Mouse (Mus musculus) liver, embryonic 12.5 days (tissue): ENCODE data around the gene Fam71f1. TPM values are rescaled to one million over a fixed set of nuclear protein-coding genes. Genes with fewer than 3 reads are reported as not detected.
"Not testable (repeated sequence)": the region's sequence is repeated elsewhere in the genome, so short reads cannot be mapped to it uniquely, and the experiment has no call there.

ENCODE experiments used
- ATAC-seq: fragments of 200-750 bp; cut with Nextera tagmentation; 2 replicates; pipeline ENCODE4 v1.8.0; 2017; ENCODE audit warnings: moderate number of reproducible peaks, mild to moderate bottlenecking, moderate library complexity
- H3K27ac ChIP-seq: fragments of 300-500 bp; sonication (generic); 2 replicates; pipeline ENCODE4 v1.5.1; 2016; ENCODE audit warnings: mild to moderate bottlenecking
- H3K27me3 ChIP-seq: fragments of 300-500 bp; sonication (generic); replicated peaks from 2 replicates; pipeline ENCODE4 v1.6.1; 2016; ENCODE audit warnings: mild to moderate bottlenecking, moderate library complexity
- H3K36me3 ChIP-seq: fragments of 300-500 bp; sonication (generic); 2 replicates; pipeline ENCODE4 v1.6.1; 2016; ENCODE audit warnings: mild to moderate bottlenecking, moderate library complexity
- H3K4me1 ChIP-seq: fragments of 300-500 bp; sonication (generic); 2 replicates; pipeline ENCODE4 v1.6.1; 2016
- H3K4me2 ChIP-seq: fragments of 300-500 bp; sonication (generic); 2 replicates; pipeline ENCODE4 v1.6.1; 2016; ENCODE audit warnings: mild to moderate bottlenecking, moderate library complexity
- H3K4me3 ChIP-seq: fragments of 300-500 bp; sonication (generic); 2 replicates; pipeline ENCODE4 v1.5.1; 2016; ENCODE audit warnings: mild to moderate bottlenecking, moderate library complexity
- H3K9ac ChIP-seq: fragments of 300-500 bp; sonication (generic); 2 replicates; pipeline ENCODE4 v1.6.1; 2016; ENCODE audit warnings: mild to moderate bottlenecking, moderate library complexity
- H3K9me3 ChIP-seq: fragments of 300-500 bp; sonication (generic); replicated peaks from 2 replicates; pipeline ENCODE4 v1.6.1; 2016; ENCODE audit warnings: mild to moderate bottlenecking, moderate library complexity
- WGBS: fragments of 180-500 bp; shearing (Covaris S2); methylation state at CpG from one replicate; pipeline ENCODE4 v1.1.7; 2016; ENCODE audit not compliant: insufficient replicate concordance; 5-methylcytosine and 5-hydroxymethylcytosine counted together
- polyA plus RNA-seq: library from polyadenylated mRNA; unstranded; fragments of >200 nt; fragmentation: Nextera tagmentation; extraction: Ambion mirVana; gene quantifications from 2 replicates; pipeline ENCODE4 v1.2.1, GENCODE M21; 2016

Gene Fam71f1
- polyA plus RNA-seq, 1 experiment from 2014 or later = not detected

DNA sequence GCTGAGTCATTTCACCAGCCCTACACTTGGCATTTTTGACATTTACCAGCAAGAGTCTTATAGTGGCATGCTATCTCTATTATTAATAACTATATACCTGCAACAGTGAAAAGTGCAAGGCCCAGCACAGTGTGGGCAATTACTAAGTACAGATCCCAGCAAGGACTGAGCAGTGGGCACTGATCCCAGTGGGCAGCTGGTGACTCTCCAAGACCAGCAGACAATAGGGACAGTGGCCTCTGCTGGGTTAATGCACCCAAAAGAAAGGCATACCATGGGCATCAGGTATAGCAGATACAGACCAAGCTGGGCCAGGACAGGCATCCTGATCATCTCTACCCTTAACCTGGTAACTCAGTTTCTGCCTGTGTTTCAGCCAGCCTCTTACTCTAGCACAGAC is 15.7 kb upstream of the Fam71f1 start:
- Histone ChIP-seq H3K4me2 (no peak overlapping the region), H3K36me3 (no peaks in the 10 kb centered on the region), H3K4me1 (no peaks in the 10 kb centered on the region), H3K27ac (no peak overlapping the region), H3K4me3 (no peak overlapping the region), H3K9me3 (no peaks in the 10 kb centered on the region), H3K9ac (no peak overlapping the region), H3K27me3 (no peaks in the 10 kb centered on the region; the same call in 1 of the 2 replicates)
- no peak for ATAC-seq

DNA sequence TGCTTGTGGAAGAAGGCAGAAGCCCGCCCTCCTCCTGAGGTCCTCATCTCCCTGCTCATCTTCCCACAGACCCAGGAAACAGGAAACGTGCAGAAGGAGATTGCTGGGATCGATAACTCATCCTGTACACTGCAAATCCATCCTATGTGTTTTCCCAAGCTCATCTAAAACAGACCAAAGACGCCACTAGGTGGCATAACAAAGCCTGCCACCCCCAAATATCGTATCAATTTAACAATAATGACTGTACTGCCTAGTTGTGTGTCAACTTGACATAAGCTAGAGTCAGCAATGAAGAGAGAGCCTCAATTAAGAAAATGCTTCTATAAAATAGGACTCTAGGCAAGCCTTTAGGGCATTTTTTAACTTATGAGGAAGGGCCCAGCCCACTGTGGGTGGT is 15.2 kb upstream of the Fam71f1 start:
- H3K4me3 ChIP-seq = no peak overlapping the region
- ATAC-seq = no peak
- H3K36me3 ChIP-seq = no peaks in the 10 kb centered on the region
- H3K9me3 ChIP-seq = no peaks in the 10 kb centered on the region
- H3K4me2 ChIP-seq = no peak overlapping the region
- WGBS = 30% methylated on average over 5 of the region's 5 CpGs
- no peak overlapping the region for H3K9ac ChIP-seq
- H3K4me1 ChIP-seq = no peaks in the 10 kb centered on the region
- no peaks in the 10 kb centered on the region; the same call in 1 of the 2 replicates for H3K27me3 ChIP-seq
- no peak overlapping the region for H3K27ac ChIP-seq

DNA sequence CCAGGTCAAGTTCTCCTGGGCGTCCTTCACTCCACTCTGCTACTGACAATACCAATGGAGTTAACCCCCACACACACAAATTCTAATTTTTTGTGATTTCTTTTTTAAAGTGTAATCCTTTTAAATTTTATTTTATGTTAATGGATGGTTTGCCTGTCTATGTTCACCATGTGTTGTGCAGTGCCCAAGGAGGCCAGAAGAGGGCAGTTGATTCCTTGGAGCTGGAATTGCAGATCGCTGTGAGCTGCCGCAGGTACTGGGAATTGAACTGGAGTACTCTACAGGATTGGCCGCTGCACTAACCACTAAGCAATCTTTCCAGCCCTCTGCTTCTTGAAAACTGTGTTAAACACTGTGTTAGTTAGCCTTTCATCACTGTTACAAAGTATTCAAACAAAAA is 13.5 kb upstream of the Fam71f1 start:
- no peak overlapping the region for H3K4me3 ChIP-seq
- no peaks in the 10 kb centered on the region for H3K9me3 ChIP-seq
- ATAC-seq = no peak
- no peaks in the 10 kb centered on the region; the same call in 1 of the 2 replicates for H3K27me3 ChIP-seq
- WGBS = 75% methylated on average over 4 of the region's 4 CpGs
- H3K4me2 ChIP-seq = no peak overlapping the region
- H3K9ac ChIP-seq = no peak overlapping the region
- H3K36me3 ChIP-seq = no peaks in the 10 kb centered on the region
- H3K27ac ChIP-seq = no peak overlapping the region
- H3K4me1 ChIP-seq = no peaks in the 10 kb centered on the region

DNA sequence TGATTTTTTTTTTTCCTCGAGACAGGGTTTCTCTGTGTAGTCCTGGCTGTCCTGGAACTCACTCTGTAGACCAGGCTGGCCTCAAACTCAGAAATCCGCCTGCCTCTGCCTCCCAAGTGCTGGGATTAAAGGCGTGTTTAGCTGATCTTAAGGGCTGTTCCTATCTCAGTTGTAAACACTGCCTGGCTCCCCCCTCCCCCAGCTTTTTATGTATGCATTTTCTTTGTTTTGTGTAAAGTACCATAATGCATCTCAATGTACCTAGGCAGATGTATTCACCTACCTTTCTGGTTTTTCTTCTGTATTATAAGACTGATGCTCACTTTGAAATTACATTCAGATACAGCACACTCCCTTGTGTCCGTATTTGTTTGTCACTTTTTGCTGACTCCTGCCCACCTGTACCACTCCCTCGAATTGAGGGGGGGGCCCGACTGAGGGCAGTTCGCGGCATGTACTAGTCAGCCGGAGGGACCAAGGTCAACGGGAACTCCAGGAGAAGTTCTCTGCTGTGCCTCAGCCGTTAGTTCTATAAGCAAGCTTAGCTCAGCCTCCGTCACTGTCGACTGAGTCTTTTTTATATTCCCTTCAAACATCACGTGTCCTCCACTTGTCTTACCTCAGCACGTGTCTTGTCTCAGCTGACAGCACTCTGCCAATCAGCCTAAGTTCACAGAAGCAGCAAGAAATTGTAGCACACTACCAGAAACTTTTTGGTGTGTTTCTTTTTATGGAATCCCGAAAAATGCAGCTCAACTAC is 9.9 kb upstream of the Fam71f1 start:
- H3K27ac ChIP-seq = no peak overlapping the region
- no peak overlapping the region for H3K4me2 ChIP-seq
- H3K4me1 ChIP-seq = no peaks in the 10 kb centered on the region
- H3K36me3 ChIP-seq = no peaks in the 10 kb centered on the region
- H3K9ac ChIP-seq = no peak overlapping the region
- H3K27me3 ChIP-seq = no peaks in the 10 kb centered on the region; the same call in 1 of the 2 replicates
- whole genome bisulfite sequencing = 76% methylated on average over 16 of the region's 16 CpGs
- no peak for ATAC-seq
- no peak overlapping the region for H3K4me3 ChIP-seq
- H3K9me3 ChIP-seq = no peaks in the 10 kb centered on the region

DNA sequence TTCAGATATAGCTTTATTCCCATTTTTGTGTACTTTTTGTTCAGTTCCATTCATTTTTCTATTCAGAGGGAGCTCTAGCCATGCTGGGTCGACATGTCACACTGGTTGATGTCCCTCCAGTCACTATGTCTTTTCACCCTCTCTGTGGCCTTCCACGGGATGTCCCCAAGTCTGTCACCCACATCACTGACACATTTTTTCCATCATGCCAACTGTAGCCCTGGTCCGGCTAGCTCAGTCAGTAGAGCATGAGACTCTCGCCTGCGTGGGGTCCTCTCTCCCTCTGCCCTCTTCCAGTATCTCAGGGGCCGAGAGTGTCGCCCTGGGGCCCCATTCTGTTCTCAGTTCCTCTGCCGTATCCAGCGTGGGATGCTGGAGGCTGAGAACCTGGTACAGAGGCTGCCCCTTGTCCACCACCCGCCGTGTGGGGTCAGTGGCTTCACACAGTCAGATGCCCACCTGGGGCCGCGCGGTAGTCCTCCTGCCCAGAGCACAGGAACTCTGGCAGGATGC is 5.2 kb upstream of the Fam71f1 start:
- H3K4me1 ChIP-seq = no peaks in the 10 kb centered on the region
- 67% methylated on average over 14 of the region's 14 CpGs for WGBS
- no peak for ATAC-seq
- no peaks in the 10 kb centered on the region for H3K36me3 ChIP-seq
- no peak overlapping the region for H3K27ac ChIP-seq
- no peak overlapping the region for H3K4me3 ChIP-seq
- H3K9ac ChIP-seq = no peak overlapping the region
- no peaks in the 10 kb centered on the region for H3K9me3 ChIP-seq
- H3K27me3 ChIP-seq = no peaks in the 10 kb centered on the region; the same call in 1 of the 2 replicates
- no peak overlapping the region for H3K4me2 ChIP-seq

DNA sequence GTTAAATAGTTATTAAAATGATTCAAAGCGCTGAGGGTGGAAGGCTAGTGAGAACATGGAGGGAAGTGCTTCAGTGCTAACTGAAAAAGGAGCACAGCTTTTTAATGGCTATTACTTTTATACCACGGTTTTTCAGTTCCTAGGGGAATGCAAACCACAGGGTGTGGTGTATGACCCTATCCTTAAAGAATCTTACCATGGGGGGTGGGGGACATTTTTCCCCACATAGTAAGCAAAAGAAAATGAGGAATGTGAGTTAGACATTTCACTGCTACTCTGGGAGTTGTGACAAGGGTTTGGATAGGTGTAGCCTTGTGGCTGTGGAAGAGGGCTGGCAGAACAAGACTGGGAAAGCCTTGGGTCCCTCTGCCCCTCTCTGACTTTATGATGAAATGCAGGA is 1.7 kb upstream of the Fam71f1 start:
- Histone ChIP-seq H3K9ac (no peak overlapping the region), H3K4me2 (no peak overlapping the region), H3K4me3 (no peak overlapping the region), H3K4me1 (no peaks in the 10 kb centered on the region), H3K9me3 (no peaks in the 10 kb centered on the region), H3K27ac (no peak overlapping the region), H3K36me3 (no peaks in the 10 kb centered on the region), H3K27me3 (no peaks in the 10 kb centered on the region; the same call in 1 of the 2 replicates)
- 57% methylated on average over 2 of the region's 2 CpGs for WGBS
- ATAC-seq = no peak

DNA sequence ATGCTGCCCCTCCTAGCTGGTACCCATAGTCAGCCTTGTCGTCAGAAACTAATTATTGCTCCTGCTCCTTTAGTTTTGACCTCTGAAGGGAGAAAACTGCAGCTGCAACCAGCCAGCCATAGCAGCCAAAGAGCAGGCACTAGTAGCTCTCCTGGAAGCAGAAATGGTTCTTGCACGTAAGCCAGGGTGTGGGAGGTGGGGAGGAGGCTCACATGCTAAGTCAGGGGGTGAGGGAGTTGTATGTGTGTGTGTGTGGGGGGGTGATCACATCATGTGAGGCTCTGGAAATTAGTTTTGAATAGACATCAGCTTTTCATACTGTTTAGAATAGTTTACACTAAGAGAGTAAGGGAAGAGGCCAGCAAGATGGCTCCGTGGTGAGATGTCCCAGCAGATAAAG is 999 bp upstream of the Fam71f1 start:
- no peak for ATAC-seq
- Histone ChIP-seq H3K27me3 (no peaks in the 10 kb centered on the region; the same call in 1 of the 2 replicates), H3K9ac (no peak overlapping the region), H3K9me3 (no peaks in the 10 kb centered on the region), H3K36me3 (no peaks in the 10 kb centered on the region), H3K4me3 (no peak overlapping the region), H3K4me2 (no peak overlapping the region), H3K27ac (no peak overlapping the region), H3K4me1 (no peaks in the 10 kb centered on the region)
- 58% methylated on average over 3 of the region's 3 CpGs for WGBS

DNA sequence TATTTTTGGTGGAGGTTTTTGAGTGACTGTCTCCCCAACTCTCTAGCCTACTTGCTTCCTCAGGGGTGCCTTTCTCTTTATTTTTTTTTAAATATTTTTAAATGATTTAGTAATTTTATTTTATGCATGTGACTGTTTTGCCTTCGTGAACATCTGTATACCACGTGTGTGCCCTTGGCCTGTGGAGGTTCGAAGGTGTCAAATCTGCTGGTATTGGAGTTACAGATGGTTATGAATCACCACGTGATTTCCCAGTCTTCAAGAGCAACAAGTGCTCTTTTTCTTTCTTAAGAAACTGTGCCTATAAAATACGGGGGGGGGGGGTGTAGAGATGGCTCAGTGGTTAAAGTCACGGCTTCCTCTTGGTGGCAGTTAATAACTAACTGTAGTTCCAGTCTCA is 2.6 kb downstream of the Fam71f1 start:
- WGBS = 67% methylated on average over 6 of the region's 6 CpGs
- H3K4me1 ChIP-seq = no peaks in the 10 kb centered on the region
- no peaks in the 10 kb centered on the region for H3K9me3 ChIP-seq
- no peaks in the 10 kb centered on the region for H3K36me3 ChIP-seq
- no peak overlapping the region for H3K4me3 ChIP-seq
- H3K27ac ChIP-seq = no peak overlapping the region
- no peak overlapping the region for H3K4me2 ChIP-seq
- no peak for ATAC-seq
- H3K9ac ChIP-seq = no peak overlapping the region
- peaks cover 3% of the 10 kb centered on the region; the same call in 1 of the 2 replicates for H3K27me3 ChIP-seq

DNA sequence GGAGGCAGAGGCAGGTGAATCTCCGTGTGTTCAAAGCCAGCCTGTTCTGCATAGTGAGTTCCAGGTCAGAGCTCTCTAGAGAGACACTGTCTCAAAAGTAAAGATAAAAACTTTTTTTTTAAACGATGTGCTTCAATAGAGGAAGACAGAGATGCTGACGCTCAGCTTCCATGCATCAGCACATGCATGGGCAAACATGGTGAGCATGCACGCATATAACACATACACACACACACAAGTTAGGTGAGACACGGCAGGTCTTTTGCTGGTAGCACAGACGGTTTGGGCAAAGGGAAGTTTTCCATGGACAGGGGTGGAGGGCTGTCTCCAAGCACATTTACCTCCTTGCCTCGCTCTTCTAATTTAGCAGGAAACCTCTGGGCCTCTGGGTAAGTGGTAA is 3.2 kb downstream of the Fam71f1 start:
- Histone ChIP-seq H3K4me1 (no peaks in the 10 kb centered on the region), H3K4me3 (no peak overlapping the region), H3K27ac (no peak overlapping the region), H3K4me2 (no peak overlapping the region), H3K27me3 (peaks cover 3% of the 10 kb centered on the region; the same call in 1 of the 2 replicates), H3K9ac (no peak overlapping the region), H3K36me3 (no peaks in the 10 kb centered on the region), H3K9me3 (no peaks in the 10 kb centered on the region)
- 74% methylated on average over 7 of the region's 7 CpGs for WGBS
- ATAC-seq = no peak

DNA sequence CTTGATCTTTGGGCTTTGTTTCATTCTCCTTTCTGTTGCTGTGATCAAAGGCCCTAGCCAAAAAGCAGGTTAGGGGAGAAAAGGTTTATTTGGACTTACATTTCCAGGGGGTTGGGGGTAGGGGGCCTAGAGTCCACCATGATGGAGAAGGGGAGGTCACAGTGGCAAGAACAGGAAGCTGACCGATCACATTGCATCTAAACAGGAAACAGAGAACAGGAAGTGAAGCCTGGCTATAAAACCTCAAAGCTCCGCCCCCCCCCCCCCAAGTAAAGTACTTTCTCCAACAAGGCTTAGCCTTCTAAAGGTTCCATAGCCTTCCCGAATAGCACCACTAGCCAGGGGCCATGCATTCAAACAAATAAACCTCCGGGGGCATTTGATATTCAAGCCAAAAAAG is 3.8 kb downstream of the Fam71f1 start:
- no peaks in the 10 kb centered on the region for H3K36me3 ChIP-seq
- H3K4me1 ChIP-seq = no peaks in the 10 kb centered on the region
- ATAC-seq = no peak
- H3K4me3 ChIP-seq = no peak overlapping the region
- H3K9ac ChIP-seq = no peak overlapping the region
- no peaks in the 10 kb centered on the region for H3K9me3 ChIP-seq
- 40% methylated on average over 4 of the region's 4 CpGs for WGBS
- H3K27ac ChIP-seq = no peak overlapping the region
- peaks cover 7% of the 10 kb centered on the region; the same call in 1 of the 2 replicates for H3K27me3 ChIP-seq
- H3K4me2 ChIP-seq = no peak overlapping the region

DNA sequence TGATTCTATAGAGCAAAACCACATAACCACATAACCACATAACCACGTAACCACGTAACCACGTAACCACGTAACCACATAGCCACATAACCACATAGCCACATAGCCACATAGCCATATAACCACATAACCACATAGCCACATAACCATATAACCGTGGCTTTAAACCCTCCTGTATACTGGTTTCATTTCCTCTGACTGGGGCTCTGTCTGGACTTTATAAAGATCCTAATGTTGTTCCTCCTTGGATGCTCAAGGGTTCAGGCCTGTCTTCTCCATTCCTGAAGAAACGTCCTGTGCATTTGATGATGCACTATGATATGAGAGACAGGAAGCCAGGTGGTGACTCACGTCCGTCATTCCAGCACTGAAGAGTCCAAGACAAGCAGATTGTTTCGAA is 8.0 kb downstream of the Fam71f1 start:
- Histone ChIP-seq H3K4me3 (no peak overlapping the region), H3K9ac (no peak overlapping the region), H3K27me3 (peaks cover 32% of the 10 kb centered on the region), H3K9me3 (no peaks in the 10 kb centered on the region), H3K36me3 (no peaks in the 10 kb centered on the region), H3K4me1 (no peaks in the 10 kb centered on the region), H3K4me2 (no peak overlapping the region), H3K27ac (no peak overlapping the region)
- 50% methylated on average over 9 of the region's 9 CpGs for WGBS
- no peak for ATAC-seq

DNA sequence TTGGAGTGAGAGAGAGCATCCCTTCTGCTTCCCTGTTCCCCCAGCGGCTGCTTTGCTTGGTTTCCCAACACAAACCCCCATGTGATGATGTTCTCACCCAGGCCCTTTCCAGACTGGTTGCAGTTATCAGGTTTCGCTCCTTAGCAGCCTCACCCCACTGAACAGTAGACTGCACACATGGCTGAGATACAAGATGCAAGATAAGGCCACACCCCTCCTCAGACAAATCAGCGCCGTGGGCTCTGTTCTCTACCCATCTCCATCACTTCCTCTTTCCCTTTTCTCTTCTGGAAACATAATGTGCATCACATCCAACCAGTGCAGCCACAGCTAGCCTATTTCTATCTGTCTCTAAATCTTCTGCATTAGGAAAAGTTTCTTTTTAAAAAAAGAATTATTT is 10.6 kb downstream of the Fam71f1 start:
- H3K4me3 ChIP-seq = no peak overlapping the region
- no peaks in the 10 kb centered on the region for H3K4me1 ChIP-seq
- no peak overlapping the region for H3K4me2 ChIP-seq
- no peak overlapping the region for H3K27ac ChIP-seq
- H3K36me3 ChIP-seq = no peaks in the 10 kb centered on the region
- ATAC-seq = no peak
- peaks cover 43% of the 10 kb centered on the region for H3K27me3 ChIP-seq
- H3K9me3 ChIP-seq = no peaks in the 10 kb centered on the region
- H3K9ac ChIP-seq = no peak overlapping the region
- 40% methylated on average over 4 of the region's 4 CpGs for WGBS

DNA sequence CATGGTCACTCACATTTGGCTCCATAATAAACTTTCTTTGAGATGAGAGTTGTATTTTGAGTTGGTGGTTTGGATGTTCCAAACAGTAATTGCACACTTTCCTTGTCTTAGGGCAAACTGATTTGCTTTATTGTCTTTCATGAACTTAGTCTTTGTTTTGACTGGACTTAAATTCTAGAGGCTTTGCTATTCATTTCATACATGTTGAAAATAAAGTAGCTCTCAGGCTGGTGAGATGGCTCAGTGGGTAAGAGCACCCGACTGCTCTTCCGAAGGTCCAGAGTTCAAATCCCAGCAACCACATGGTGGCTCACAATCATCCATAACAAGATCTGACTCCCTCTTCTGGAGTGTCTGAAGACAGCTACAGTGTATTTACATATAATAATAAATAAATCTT is 27.6 kb downstream of the Fam71f1 start:
- H3K9me3 ChIP-seq, H3K27ac ChIP-seq, H3K27me3 ChIP-seq, H3K36me3 ChIP-seq, H3K9ac ChIP-seq, H3K4me2 ChIP-seq, H3K4me3 ChIP-seq, ATAC-seq: not testable (repeated sequence)
- 73% methylated on average over 2 of the region's 2 CpGs for WGBS
- peaks cover 30% of the 10 kb centered on the region for H3K4me1 ChIP-seq
